Mouse (Mus musculus) heart, postnatal 10 days (tissue): ENCODE results near the gene Olfr775. TPM values are rescaled to one million over a fixed set of nuclear protein-coding genes. Genes with fewer than 3 reads are reported as not detected.

Source experiments
- DNase-seq, 2 experiments: peaks; one replicate each; pipeline ENCODE4 v3.0.0; 2021
- intact Hi-C: fragments of 180-260 bp; cut with DNase I; formaldehyde crosslinking; loops from one replicate; pipeline ENCODE4 v1.15.1; 2025
- total RNA-seq, 2 experiments: library from RNA; stranded (reverse); gene quantifications; 2 replicates each; pipeline ENCODE4 v1.2.3; 2021

Gene Olfr775
- total RNA-seq: not detected

- DNase-seq: no peak
- intact Hi-C loops: no loop called here
Observed at GRCm38 (mm10) chr10:129248112-129248511, at the start of gene Olfr775. TSS of gene Olfr775 (plus strand) at chr10:129248412.

GRCm38 (mm10) chr10:129230737-129231136 is 17.5 kb upstream of the Olfr775 start:
- DNase-seq: no peak
- intact Hi-C loops: no loop called here

- no peak for DNase-seq
- intact Hi-C loops: no loop called here
Observed at GRCm38 (mm10) chr10:129235904-129236303, 12.3 kb upstream of the Olfr775 start, which contains the start of gene Olfr774. TSS of gene Olfr774 (plus strand) at chr10:129236204.

GRCm38 (mm10) chr10:129258827-129259226 is 10.6 kb downstream of the Olfr775 start, which contains the start of gene Olfr776:
TSS of gene Olfr776 (plus strand) at chr10:129259127.
- intact Hi-C loops: no loop called here

GRCm38 (mm10) chr10:129271081-129271535 is 22.9 kb downstream of the Olfr775 start, which contains the start of gene Olfr777:
TSS of gene Olfr777 (minus strand) at chr10:129271485.
- no peak for DNase-seq
- intact Hi-C loops: no loop called here

More at GRCm38 (mm10) chr10:129258827-129259226, 10.6 kb downstream of the Olfr775 start, which contains the start of gene Olfr776:
- DNase-seq: no peak

Other genes with a start within 250 kb of the Olfr775 start
- not detected for gene Olfr763, start 237.6 kb upstream of the Olfr775 start, total RNA-seq
- not detected for gene Olfr764-ps1, start 208.5 kb upstream of the Olfr775 start, total RNA-seq
- not detected for gene Olfr765, start 198.4 kb upstream of the Olfr775 start, total RNA-seq
- not detected for gene Olfr766-ps1, start 179.4 kb upstream of the Olfr775 start, total RNA-seq
- not detected for gene Olfr767, start 165.5 kb upstream of the Olfr775 start, total RNA-seq
- not detected for gene Olfr768, start 149.0 kb upstream of the Olfr775 start, total RNA-seq
- gene Olfr769, start 130.6 kb upstream of the Olfr775 start, total RNA-seq: not detected
- gene Olfr770, start 109.4 kb upstream of the Olfr775 start, total RNA-seq: not detected
- not detected for gene Olfr771, start 83.7 kb upstream of the Olfr775 start, total RNA-seq
- gene Olfr772, start 70.5 kb upstream of the Olfr775 start, total RNA-seq: not detected
- gene Olfr773, start 61.0 kb upstream of the Olfr775 start, total RNA-seq: not detected
- gene Olfr774, start 12.2 kb upstream of the Olfr775 start, total RNA-seq: not detected
- not detected for gene Olfr776, start 10.7 kb downstream of the Olfr775 start, total RNA-seq
- not detected for gene Olfr777, start 23.1 kb downstream of the Olfr775 start, total RNA-seq
- not detected for gene Olfr780, start 69.7 kb downstream of the Olfr775 start, total RNA-seq
- not detected for gene Olfr781, start 80.4 kb downstream of the Olfr775 start, total RNA-seq
- not detected for gene Olfr782, start 100.4 kb downstream of the Olfr775 start, total RNA-seq
- gene Olfr784, start 135.7 kb downstream of the Olfr775 start, total RNA-seq: not detected
- gene Olfr785, start 157.0 kb downstream of the Olfr775 start, total RNA-seq: not detected
- not detected for gene Olfr786, start 178.9 kb downstream of the Olfr775 start, total RNA-seq
- gene Olfr787, start 213.4 kb downstream of the Olfr775 start, total RNA-seq: not detected
- not detected for gene Olfr788, start 222.6 kb downstream of the Olfr775 start, total RNA-seq
- gene Olfr789, start 236.3 kb downstream of the Olfr775 start, total RNA-seq: not detected